Mouse (Mus musculus): ENCODE results near the gene Igf1r. TPM values are rescaled to one million over a fixed set of nuclear protein-coding genes. Genes with fewer than 3 reads are reported as not detected.

Igf1r gene
- polyA plus RNA-seq, 1 experiment from 2014 or later: 15.2 TPM

GRCm38 (mm10) chr7:67989376-67989775 is 36.7 kb downstream of the Igf1r start:
- Histone ChIP-seq H3K4me1 (replicated peaks) (peaks cover 17% of the 10 kb centered on the region), H3K9ac (no peak overlapping the region), H3K4me3 (replicated peaks) (no peak overlapping the region), H3K9me3 (no peaks in the 10 kb centered on the region), H3K4me2 (replicated peaks) (no peak overlapping the region), H3K36me3 (no peaks in the 10 kb centered on the region), H3K27me3 (replicated peaks) (no peaks in the 10 kb centered on the region), H3K27ac (no peak overlapping the region)
- ATAC-seq: no peak
- WGBS: 42% methylated on average over 2 of the region's 2 CpGs

DNA sequence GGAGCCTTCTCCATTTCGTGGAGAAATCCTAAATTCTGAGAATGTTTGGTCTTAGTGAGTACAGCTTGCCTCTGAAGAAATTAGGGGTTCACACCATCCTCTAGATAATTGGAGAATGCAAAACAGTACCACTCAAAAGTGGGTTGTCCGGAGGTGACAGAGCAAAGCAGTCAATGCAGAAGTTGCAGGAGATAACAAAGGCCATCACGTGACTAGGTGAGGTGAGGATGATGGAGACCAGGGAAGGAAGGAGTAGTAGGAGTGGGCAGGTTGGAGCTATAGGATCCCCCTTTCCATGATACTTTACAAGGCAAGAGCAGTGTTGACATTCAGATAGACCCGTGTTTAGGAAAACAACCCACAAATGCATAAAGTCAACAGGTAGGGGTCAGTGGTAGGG is 41.0 kb downstream of the Igf1r start:
- H3K27me3 ChIP-seq (replicated peaks): no peaks in the 10 kb centered on the region
- ATAC-seq: no peak
- H3K4me1 ChIP-seq (replicated peaks): peaks cover 16% of the 10 kb centered on the region
- no peak overlapping the region for H3K4me2 ChIP-seq (replicated peaks)
- no peak overlapping the region for H3K9ac ChIP-seq
- H3K27ac ChIP-seq: no peak overlapping the region
- H3K36me3 ChIP-seq: no peaks in the 10 kb centered on the region
- no peak overlapping the region for H3K4me3 ChIP-seq (replicated peaks)
- 88% methylated on average over 4 of the region's 4 CpGs for WGBS
- no peaks in the 10 kb centered on the region for H3K9me3 ChIP-seq

DNA sequence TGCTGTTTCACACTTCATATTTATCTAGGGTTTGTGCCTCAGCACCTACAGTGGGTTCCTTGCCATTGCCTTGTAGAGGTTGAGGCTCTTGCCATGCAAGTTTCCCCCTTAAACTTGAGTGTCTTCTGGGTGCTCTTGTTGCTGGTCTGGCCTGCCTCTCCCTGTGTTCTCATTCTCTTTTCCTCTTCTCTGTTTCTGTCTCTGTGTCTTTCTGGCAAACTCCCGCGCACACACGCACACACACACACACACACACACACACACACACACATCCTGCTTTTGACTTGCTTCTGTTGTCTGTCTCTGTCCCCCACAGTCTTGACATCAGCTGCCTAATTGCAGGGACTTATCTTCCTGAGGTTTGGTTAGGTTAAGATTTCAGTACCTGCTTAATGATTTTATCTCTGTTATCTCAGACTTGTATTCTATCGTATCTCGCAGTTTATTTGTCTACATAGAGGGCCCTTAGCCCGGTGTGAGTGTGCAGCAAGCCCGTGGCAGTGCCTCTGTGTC is 41.8 kb downstream of the Igf1r start:
- 48% methylated on average over 7 of the region's 7 CpGs for WGBS
- Histone ChIP-seq H3K9ac (no peak overlapping the region), H3K4me1 (replicated peaks) (peaks cover 24% of the 10 kb centered on the region), H3K4me2 (replicated peaks) (no peak overlapping the region), H3K4me3 (replicated peaks) (no peak overlapping the region), H3K9me3 (no peaks in the 10 kb centered on the region), H3K36me3 (no peaks in the 10 kb centered on the region), H3K27ac (no peak overlapping the region), H3K27me3 (replicated peaks) (no peaks in the 10 kb centered on the region)
- ATAC-seq: no peak

GRCm38 (mm10) chr7:67995276-67995675 is 42.6 kb downstream of the Igf1r start:
- Histone ChIP-seq H3K27ac (no peak overlapping the region), H3K9me3 (no peaks in the 10 kb centered on the region), H3K4me3 (replicated peaks) (no peak overlapping the region), H3K9ac (no peak overlapping the region), H3K4me2 (replicated peaks) (no peak overlapping the region), H3K27me3 (replicated peaks) (no peaks in the 10 kb centered on the region), H3K36me3 (no peaks in the 10 kb centered on the region), H3K4me1 (replicated peaks) (peaks cover 24% of the 10 kb centered on the region)
- WGBS: 65% methylated on average over 8 of the region's 8 CpGs
- ATAC-seq: no peak

DNA sequence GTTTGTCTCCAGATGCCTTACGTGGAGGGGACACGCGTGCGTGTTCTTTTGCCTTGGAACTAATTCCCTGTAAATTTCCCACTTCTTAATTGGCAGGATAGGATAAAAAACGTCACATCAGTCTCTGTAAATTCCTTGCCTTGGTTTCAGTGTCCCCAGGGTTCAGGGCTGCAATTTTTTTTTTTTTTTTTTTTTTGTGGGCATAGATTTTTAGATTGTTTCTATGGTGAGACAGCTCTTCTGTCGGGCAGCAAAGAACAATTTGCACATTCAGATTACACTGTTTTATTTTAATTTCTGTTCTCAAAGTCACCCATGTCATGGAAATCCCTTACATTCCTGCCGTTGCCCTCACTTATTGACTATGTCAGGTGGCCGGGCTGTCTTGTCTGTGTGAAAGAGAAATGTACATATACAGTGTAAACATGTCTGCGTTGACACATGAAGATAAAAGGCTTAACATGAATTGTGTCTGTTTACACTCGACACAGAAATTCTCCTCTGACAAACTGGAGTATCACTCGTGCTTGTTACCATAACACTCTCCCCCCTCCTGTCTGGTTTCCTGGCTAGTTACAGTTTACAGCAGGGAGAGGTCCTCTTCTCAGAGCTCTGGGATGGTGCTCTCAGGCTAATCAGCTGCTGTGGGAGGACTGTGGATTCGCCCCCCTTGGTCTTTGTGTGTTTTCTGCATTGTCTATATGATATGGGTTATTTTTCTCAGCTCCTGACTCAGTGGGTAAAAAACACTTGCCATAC is 43.8 kb downstream of the Igf1r start:
- Histone ChIP-seq H3K27me3 (replicated peaks) (no peaks in the 10 kb centered on the region), H3K27ac (no peak overlapping the region), H3K4me3 (replicated peaks) (no peak overlapping the region), H3K4me1 (replicated peaks) (peaks cover 24% of the 10 kb centered on the region), H3K4me2 (replicated peaks) (no peak overlapping the region), H3K36me3 (no peaks in the 10 kb centered on the region), H3K9me3 (no peaks in the 10 kb centered on the region), H3K9ac (no peak overlapping the region)
- no peak for ATAC-seq
- 28% methylated on average over 12 of the region's 12 CpGs for WGBS

DNA sequence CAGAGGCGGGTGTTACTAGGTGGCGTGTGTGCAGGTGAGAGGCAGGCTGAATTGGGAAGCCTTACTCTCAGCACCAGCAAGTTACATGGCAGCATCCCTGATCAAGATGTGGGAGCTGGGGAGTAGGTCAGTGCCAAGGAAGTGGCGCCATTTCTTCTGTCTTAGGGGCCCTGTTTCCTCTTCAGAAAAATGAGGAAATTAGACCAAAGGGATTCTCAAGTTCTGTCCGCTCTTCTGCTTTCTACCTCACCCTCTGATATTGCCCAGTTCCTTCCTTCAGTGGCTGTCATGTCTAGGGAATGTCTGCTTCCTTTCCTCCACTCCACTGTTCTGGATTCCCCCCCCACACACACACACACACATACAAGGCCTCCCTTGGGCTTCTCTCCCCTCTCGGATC is 48.6 kb downstream of the Igf1r start:
- Histone ChIP-seq H3K9ac (no peak overlapping the region), H3K27ac (no peak overlapping the region), H3K27me3 (replicated peaks) (no peaks in the 10 kb centered on the region), H3K4me3 (replicated peaks) (no peak overlapping the region), H3K4me2 (replicated peaks) (no peak overlapping the region), H3K9me3 (no peaks in the 10 kb centered on the region), H3K4me1 (replicated peaks) (peaks cover 16% of the 10 kb centered on the region), H3K36me3 (peaks cover 6% of the 10 kb centered on the region)
- 85% methylated on average over 5 of the region's 5 CpGs for WGBS
- no peak for ATAC-seq

- Histone ChIP-seq H3K9me3 (no peaks in the 10 kb centered on the region), H3K27ac (no peak overlapping the region), H3K36me3 (peaks cover 6% of the 10 kb centered on the region), H3K4me1 (replicated peaks) (no peaks in the 10 kb centered on the region; the same call in 1 of the 2 replicates), H3K4me2 (replicated peaks) (no peak overlapping the region), H3K9ac (no peak overlapping the region), H3K27me3 (replicated peaks) (no peaks in the 10 kb centered on the region), H3K4me3 (replicated peaks) (no peak overlapping the region)
- no peak for ATAC-seq
- 92% methylated on average over 7 of the region's 7 CpGs for WGBS
These were observed 53.4 kb downstream of the Igf1r start for GRCm38 (mm10) chr7:68006074-68006473.

DNA sequence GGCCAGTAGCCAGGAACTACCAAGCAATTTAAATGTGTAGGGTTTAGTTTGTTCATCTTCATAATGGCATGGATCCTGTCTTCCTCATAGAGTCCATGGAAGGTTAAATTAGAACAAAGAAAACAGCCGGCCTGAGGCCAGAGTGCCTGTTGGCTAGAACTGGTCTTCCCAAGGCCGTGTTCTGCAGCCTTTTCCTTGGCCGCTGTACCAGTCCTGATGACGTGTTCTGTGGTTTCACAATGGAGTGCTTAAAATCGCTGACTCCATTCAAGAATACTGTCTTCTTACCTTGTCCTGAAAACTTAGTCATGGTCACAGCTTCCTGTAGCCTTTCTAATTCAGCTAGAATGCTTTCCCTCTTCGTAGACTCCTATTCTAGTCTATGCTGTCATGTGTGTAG is 53.9 kb downstream of the Igf1r start:
- ATAC-seq: no peak
- H3K4me1 ChIP-seq (replicated peaks): peaks cover 2% of the 10 kb centered on the region; the same call in 1 of the 2 replicates
- H3K4me2 ChIP-seq (replicated peaks): no peak overlapping the region
- 87% methylated on average over 6 of the region's 6 CpGs for WGBS
- no peaks in the 10 kb centered on the region for H3K27me3 ChIP-seq (replicated peaks)
- no peak overlapping the region for H3K4me3 ChIP-seq (replicated peaks)
- no peak overlapping the region for H3K9ac ChIP-seq
- H3K36me3 ChIP-seq: peaks cover 6% of the 10 kb centered on the region
- no peaks in the 10 kb centered on the region for H3K9me3 ChIP-seq
- H3K27ac ChIP-seq: no peak overlapping the region

GRCm38 (mm10) chr7:68009635-68010034 is 57.0 kb downstream of the Igf1r start:
- H3K27me3 ChIP-seq (replicated peaks): no peaks in the 10 kb centered on the region
- WGBS: 70% methylated on average over 8 of the region's 8 CpGs
- H3K4me3 ChIP-seq (replicated peaks): no peak overlapping the region
- no peak overlapping the region for H3K4me2 ChIP-seq (replicated peaks)
- H3K4me1 ChIP-seq (replicated peaks): peaks cover 14% of the 10 kb centered on the region
- no peaks in the 10 kb centered on the region for H3K36me3 ChIP-seq
- H3K27ac ChIP-seq: no peak overlapping the region
- no peaks in the 10 kb centered on the region for H3K9me3 ChIP-seq
- no peak for ATAC-seq
- H3K9ac ChIP-seq: no peak overlapping the region

GRCm38 (mm10) chr7:68010168-68010567 is 57.5 kb downstream of the Igf1r start:
- Histone ChIP-seq H3K27me3 (replicated peaks) (no peaks in the 10 kb centered on the region), H3K4me2 (replicated peaks) (no peak overlapping the region), H3K4me1 (replicated peaks) (peaks cover 14% of the 10 kb centered on the region), H3K36me3 (no peaks in the 10 kb centered on the region), H3K9ac (no peak overlapping the region), H3K9me3 (no peaks in the 10 kb centered on the region), H3K4me3 (replicated peaks) (no peak overlapping the region), H3K27ac (no peak overlapping the region)
- 65% methylated on average over 7 of the region's 7 CpGs for WGBS
- ATAC-seq: no peak

GRCm38 (mm10) chr7:68010802-68011201 is 58.2 kb downstream of the Igf1r start:
- WGBS: 62% methylated on average over 3 of the region's 3 CpGs
- no peak overlapping the region for H3K4me3 ChIP-seq (replicated peaks)
- ATAC-seq: no peak

GRCm38 (mm10) chr7:68011385-68012122 is 58.9 kb downstream of the Igf1r start:
- 56% methylated on average over 13 of the region's 13 CpGs for WGBS
- H3K9me3 ChIP-seq: no peaks in the 10 kb centered on the region
- no peak overlapping the region for H3K9ac ChIP-seq
- no peaks in the 10 kb centered on the region for H3K27me3 ChIP-seq (replicated peaks)
- H3K27ac ChIP-seq: no peak overlapping the region
- H3K4me2 ChIP-seq (replicated peaks): no peak overlapping the region
- no peak overlapping the region for H3K4me3 ChIP-seq (replicated peaks)
- H3K36me3 ChIP-seq: no peaks in the 10 kb centered on the region
- no peak; the same call in 1 of the 2 replicates for ATAC-seq
- H3K4me1 ChIP-seq (replicated peaks): peaks cover 14% of the 10 kb centered on the region

More at GRCm38 (mm10) chr7:68010802-68011201, 58.2 kb downstream of the Igf1r start:
- Histone ChIP-seq H3K36me3 (no peaks in the 10 kb centered on the region), H3K9me3 (no peaks in the 10 kb centered on the region), H3K4me2 (replicated peaks) (no peak overlapping the region), H3K27ac (no peak overlapping the region), H3K9ac (no peak overlapping the region), H3K4me1 (replicated peaks) (peaks cover 14% of the 10 kb centered on the region), H3K27me3 (replicated peaks) (no peaks in the 10 kb centered on the region)

Measured in intestine, embryonic 15.5 days (tissue).